Mouse (Mus musculus) thymus, adult 2 months (tissue): ENCODE results near the gene Mrto4.

Source experiments
- CTCF ChIP-seq: fragments of 200-500 bp; IDR thresholded peaks from 2 replicates; pipeline ENCODE4 v1.5.1; 2012; ENCODE audit warnings: mild to moderate bottlenecking, control low read depth, low read length, moderate library complexity, borderline replicate concordance; ENCODE audit not compliant: control insufficient read depth, poor library complexity, insufficient read depth; ENCODE audit errors: extremely low read depth
- POLR2A ChIP-seq: fragments of 200-500 bp; IDR thresholded peaks from 2 replicates; pipeline ENCODE4 v1.6.1; 2012; ENCODE audit warnings: mild to moderate bottlenecking, low read length, control low read depth, moderate library complexity; ENCODE audit not compliant: control insufficient read depth, poor library complexity, insufficient read depth; ENCODE audit errors: extremely low read depth

- TF ChIP-seq CTCF (no peak), POLR2A (no peak)
These were observed 15.0 kb upstream of the Mrto4 start for GRCm38 (mm10) chr4:139367336-139367735.
